ENCODE assay signal across 19 mouse cellular contexts in the genomic region with DNA sequence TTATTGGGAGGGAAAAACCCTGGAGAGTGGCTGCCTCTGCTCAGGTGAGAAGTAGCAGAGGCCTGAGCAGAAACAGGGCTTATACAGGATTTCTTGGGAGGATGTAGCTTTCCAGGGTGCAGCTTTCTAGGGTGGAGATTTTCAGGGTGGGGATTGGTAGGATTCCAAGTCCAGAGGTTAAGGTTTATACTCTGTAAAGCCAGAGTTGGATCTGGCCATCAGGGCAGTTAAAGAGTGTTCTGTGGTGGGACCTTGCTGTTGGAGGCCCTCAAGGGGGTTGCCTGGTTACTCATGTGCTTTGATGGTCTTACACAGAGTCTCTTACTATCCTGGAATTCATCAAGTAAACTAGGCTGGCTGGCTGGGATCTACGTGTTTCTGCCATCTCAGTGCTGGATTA.
"Had no signal": no experiment of that assay in that cellular context is flagged by ENCODE, and none has a peak within 500 bp of the region (broad histone marks: within the 10 kb centered on the region; RNA-seq: fewer than 3 reads in every experiment).

No protein-coding gene starts in this region.

- H3K27ac ChIP-seq: kidney, embryonic 15.5 days; liver, embryonic 13.5 days; neural tube, embryonic 12.5 days; neural tube, embryonic 15.5 days; stomach, embryonic 15.5 days had no signal

- H3K4me3 ChIP-seq: kidney, embryonic 15.5 days; liver, embryonic 13.5 days; neural tube, embryonic 12.5 days; neural tube, embryonic 15.5 days; stomach, embryonic 15.5 days had no signal

- H3K4me1 ChIP-seq: kidney, embryonic 15.5 days; liver, embryonic 13.5 days; neural tube, embryonic 12.5 days; neural tube, embryonic 15.5 days; stomach, embryonic 15.5 days had no signal

- H3K9me3 ChIP-seq: kidney, embryonic 15.5 days; liver, embryonic 13.5 days; neural tube, embryonic 12.5 days; neural tube, embryonic 15.5 days; stomach, embryonic 15.5 days had no signal

- DNase-seq: kidney, adult 11 months; kidney, adult 8-10 months; kidney, postnatal 10 days; kidney, postnatal 36 days; layer of hippocampus, adult 9-11 months; liver, embryonic 13.5 days; lung, adult 2 months; lung, postnatal 14 days; lung, postnatal 4 days; midbrain, embryonic 14.5 days; right cerebral cortex, adult 18-20 months; right cerebral cortex, postnatal 14 days; right cerebral cortex, postnatal 4 days; spleen, adult 18-20 months had no signal

- H3K9ac ChIP-seq: kidney, embryonic 15.5 days; liver, embryonic 13.5 days; neural tube, embryonic 12.5 days; neural tube, embryonic 15.5 days; stomach, embryonic 15.5 days had no signal

- H3K27me3 ChIP-seq: kidney, embryonic 15.5 days; liver, embryonic 13.5 days; neural tube, embryonic 12.5 days; neural tube, embryonic 15.5 days; stomach, embryonic 15.5 days had no signal

- H3K36me3 ChIP-seq: kidney, embryonic 15.5 days; liver, embryonic 13.5 days; neural tube, embryonic 12.5 days; neural tube, embryonic 15.5 days; stomach, embryonic 15.5 days had no signal

- H3K4me2 ChIP-seq: kidney, embryonic 15.5 days; liver, embryonic 13.5 days; midbrain, embryonic 11.5 days; neural tube, embryonic 12.5 days; neural tube, embryonic 15.5 days; stomach, embryonic 15.5 days had no signal
